8 mouse cellular contexts compared by ENCODE assay signal in the genomic region with DNA sequence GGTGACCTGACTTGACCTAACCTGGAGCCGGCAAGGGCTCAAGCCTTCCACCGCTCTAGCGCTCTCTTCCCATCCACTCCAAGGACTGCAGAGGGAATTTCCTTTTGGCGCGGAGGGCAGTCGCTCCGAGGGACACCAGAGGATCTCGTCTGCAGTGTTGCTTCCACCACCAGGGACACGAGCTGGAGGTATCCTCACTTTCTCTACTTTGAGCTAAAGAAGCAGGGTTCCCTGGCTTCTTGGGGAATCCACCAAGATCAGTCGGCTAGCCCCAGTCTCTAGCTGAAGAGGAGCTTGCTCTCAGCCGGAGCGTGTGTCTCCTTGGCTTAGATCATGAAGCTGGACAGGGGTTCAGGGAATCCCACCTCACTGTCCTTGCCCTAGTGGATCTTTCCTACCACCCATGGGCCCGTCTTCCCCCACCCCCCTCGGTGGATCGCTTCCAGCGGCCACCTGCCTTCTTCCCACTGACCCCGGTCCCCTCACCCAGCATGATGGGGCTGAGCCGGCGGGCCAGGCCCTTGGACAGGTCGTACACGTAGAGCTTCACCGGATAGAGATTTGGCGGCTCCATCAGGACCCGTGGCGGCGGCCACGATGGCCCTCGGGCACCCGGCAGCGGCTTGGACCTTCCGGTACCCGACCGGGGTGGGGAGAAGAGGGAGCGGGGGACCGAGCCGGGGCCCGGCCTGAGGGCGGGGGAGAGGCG. TPM values are rescaled to one million over a fixed set of nuclear protein-coding genes. Genes with fewer than 3 reads are reported as not detected.
DNase-seq lines count a peak whose midpoint lies in the region; ATAC-seq and TF ChIP-seq lines count a peak whose summit lies in the region.
"Had no signal": no experiment of that assay in that cellular context is flagged by ENCODE, and none has a peak within 500 bp of the region (broad histone marks: within the 10 kb centered on the region; RNA-seq: fewer than 3 reads in every experiment).

No protein-coding gene starts in this region.

- intact Hi-C loops in heart, postnatal 36 days (cut with DNase I) = loop anchor here (2.0 kb wide), 1 partner anchor 31 kb away; a partner anchor contains a TSS

- no peak for TF ChIP-seq POLR2A in embryonic fibroblast, embryonic 13.5 days (IDR thresholded peaks at IDR 0.05; ENCODE audit: low read depth, low read length)

- no peaks in the 10 kb centered on the region for H3K9me3 ChIP-seq in G1E (replicated peaks)

- no peaks in the 10 kb centered on the region for H3K27me3 ChIP-seq in G1E (ENCODE audit: insufficient read depth, low read length)

- peak overlapping the region; percentile 96 for H3K4me3 ChIP-seq in G1E (ENCODE audit: low read depth, low read length)
- peak overlapping the region; percentile 82 for H3K4me3 ChIP-seq in embryonic fibroblast, embryonic 13.5 days (ENCODE audit: insufficient read depth, low read length)

- peak; percentile 58 for DNase-seq in G1E (ENCODE audit: low spot score)
- DNase-seq in adrenal gland, postnatal 25 days = peak; percentile 39
- peak; percentile 25 to 35 for DNase-seq in heart, postnatal 36 days
- DNase-seq in layer of hippocampus, postnatal 14 days (ENCODE audit: low spot score in 2 of 2) = peak; percentile 31 to 38
- peak; percentile 25 for DNase-seq in lung, postnatal 25 days (ENCODE audit: low spot score)
- peak; percentile 58 to 63 for DNase-seq in right cerebral cortex, postnatal 10 days (ENCODE audit: low spot score in 2 of 2)

- peaks cover 39% of the 10 kb centered on the region for H3K4me1 ChIP-seq in G1E (ENCODE audit: insufficient read depth, low read depth, low read length)
- H3K4me1 ChIP-seq in embryonic fibroblast, embryonic 13.5 days (ENCODE audit: control insufficient read depth, insufficient read depth, low read length) = peaks cover 18% of the 10 kb centered on the region

- peak overlapping the region; percentile 35 for H3K27ac ChIP-seq in embryonic fibroblast, embryonic 13.5 days (ENCODE audit: insufficient read depth, low read length)

- ATAC-seq in G1E (ENCODE audit: extremely low read depth, insufficient number of reproducible peaks, low FRiP score, poor library complexity, severe bottlenecking) = no peak

- peaks cover 46% of the 10 kb centered on the region for H3K36me3 ChIP-seq in G1E (replicated peaks)

- no peak for TF ChIP-seq CTCF in G1E (IDR thresholded peaks at IDR 0.05; ENCODE audit: low read depth, low read length)
- TF ChIP-seq CTCF in embryonic fibroblast, embryonic 13.5 days (IDR thresholded peaks at IDR 0.05; ENCODE audit: borderline replicate concordance, insufficient read depth, low read length) = no peak

RNA-seq across cellular contexts. Expression of a gene that starts 18.1 kb away (rescaled TPM):
- total RNA-seq in G1E (2014; fragmentation: Nextera tagmentation) (38.2 and 57.9 TPM in 2 replicates), G1E (2017) (5.4 and 6.1 TPM in 2 replicates)
- polyA plus RNA-seq in G1E (2012) = 45.4 and 60.0 TPM in 2 replicates
- total RNA-seq in adrenal gland, postnatal 25 days (2021) = 80.3 and 81.7 TPM in 2 replicates
- polyA plus RNA-seq in embryonic fibroblast, embryonic 13.5 days (2011; ENCODE audit: insufficient read length, low read depth, missing spikeins) = 49.4 and 50.2 TPM in 2 replicates
- total RNA-seq in heart, postnatal 36 days (2021) = 10 to 100 TPM; 26.9 to 30.9 TPM
- total RNA-seq in layer of hippocampus, postnatal 14 days (2021) = 100 to 1,000 TPM; 115 to 119 TPM

RNA-seq across cellular contexts. Expression of a gene that starts 27.9 kb away (rescaled TPM):
- total RNA-seq in G1E (2014; fragmentation: Nextera tagmentation) = 49.8 and 50.1 TPM in 2 replicates
- 114 and 154 TPM in 2 replicates for total RNA-seq in G1E (2017)
- 10.1 and 12.4 TPM in 2 replicates for polyA plus RNA-seq in G1E (2012)
- 81.4 and 102 TPM in 2 replicates for total RNA-seq in adrenal gland, postnatal 25 days (2021)
- polyA plus RNA-seq in embryonic fibroblast, embryonic 13.5 days (2011; ENCODE audit: insufficient read length, low read depth, missing spikeins) = 37.4 and 38.1 TPM in 2 replicates
- 10 to 100 TPM; 25.0 to 26.5 TPM for total RNA-seq in heart, postnatal 36 days (2021)
- 10 to 100 TPM; 29.1 to 30.2 TPM for total RNA-seq in layer of hippocampus, postnatal 14 days (2021)

RNA-seq across cellular contexts. Expression of a gene that starts 31.9 kb away (rescaled TPM):
- 181 TPM in 2 replicates for total RNA-seq in G1E (2014; fragmentation: Nextera tagmentation)
- total RNA-seq in G1E (2017) = 269 and 279 TPM in 2 replicates
- polyA plus RNA-seq in G1E (2012) = 80.5 and 283 TPM in 2 replicates
- total RNA-seq in adrenal gland, postnatal 25 days (2021) = 83.1 and 99.8 TPM in 2 replicates
- polyA plus RNA-seq in embryonic fibroblast, embryonic 13.5 days (2011; ENCODE audit: insufficient read length, low read depth, missing spikeins) = 176 and 193 TPM in 2 replicates
- total RNA-seq in heart, postnatal 36 days (2021) = 10 to 100 TPM; 51.0 to 55.2 TPM
- total RNA-seq in layer of hippocampus, postnatal 14 days (2021) = 10 to 100 TPM; 93.0 to 98.4 TPM

RNA-seq across cellular contexts. Expression of a gene that starts 35.2 kb away (rescaled TPM):
- total RNA-seq in G1E (2014; fragmentation: Nextera tagmentation) (not detected in 2 replicates), G1E (2017) (not detected in 2 replicates)
- not detected in 2 replicates for polyA plus RNA-seq in G1E (2012)
- total RNA-seq in adrenal gland, postnatal 25 days (2021) = not detected in 2 replicates
- not detected in 2 replicates for polyA plus RNA-seq in embryonic fibroblast, embryonic 13.5 days (2011; ENCODE audit: insufficient read length, low read depth, missing spikeins)
- total RNA-seq in heart, postnatal 36 days (2021) = not detected
- not detected for total RNA-seq in layer of hippocampus, postnatal 14 days (2021)
- total RNA-seq: layer of hippocampus, adult 8-10 months had no signal

RNA-seq across cellular contexts. Expression of a gene that starts 43.4 kb away (rescaled TPM):
- total RNA-seq in G1E (2014; fragmentation: Nextera tagmentation) (not detected in 2 replicates), G1E (2017) (0.16 TPM in 1 of 2 replicates, not detected in the other)
- not detected in 2 replicates for polyA plus RNA-seq in G1E (2012)
- not detected in 2 replicates for total RNA-seq in adrenal gland, postnatal 25 days (2021)
- not detected in 2 replicates for polyA plus RNA-seq in embryonic fibroblast, embryonic 13.5 days (2011; ENCODE audit: insufficient read length, low read depth, missing spikeins)
- total RNA-seq in heart, postnatal 36 days (2021) = not detected
- not detected for total RNA-seq in layer of hippocampus, postnatal 14 days (2021)
- total RNA-seq: layer of hippocampus, adult 8-10 months had no signal
